Mouse (Mus musculus) adrenal gland, adult 2 months (tissue): ENCODE results near the gene Ralgds. TPM values are rescaled to one million over a fixed set of nuclear protein-coding genes. Genes with fewer than 3 reads are reported as not detected.

Experiments
- polyA plus RNA-seq: library from polyadenylated mRNA; depleted of rRNA; stranded (reverse); fragments of >200 nt; gene quantifications from 2 replicates; pipeline ENCODE4 v1.2.3, GENCODE M21; 2012; rRNA removed
- total RNA-seq, 2 experiments: library from RNA; stranded (reverse); gene quantifications; 2 replicates each; pipeline ENCODE4 v1.2.3; 2021

The Ralgds gene
- total and polyA plus RNA-seq, 3 experiments, result 23.3 to 56.8 (median 45.5) TPM

Other genes starting within 250 kb of the Ralgds start
- 1 to 10 TPM; 3.7 to 7.7 TPM for gene Ppp1r26, start 66.3 kb upstream of the Ralgds start, total RNA-seq
- gene Ppp1r26, start 66.3 kb upstream of the Ralgds start, polyA plus RNA-seq, result 2.9 and 3.5 TPM in 2 replicates
- 1 to 10 TPM in 1 of 2 experiments, under 1 TPM in 1; 0.76 to 1.5 TPM for gene 1700007K13Rik, start 46.8 kb upstream of the Ralgds start, total RNA-seq
- gene 1700007K13Rik, start 46.8 kb upstream of the Ralgds start, polyA plus RNA-seq, result not detected in 2 replicates
- gene Mrps2, start 45.1 kb upstream of the Ralgds start, total RNA-seq, result 10 to 100 TPM; 60.4 to 65.2 TPM
- 46.0 and 61.1 TPM in 2 replicates for gene Mrps2, start 45.1 kb upstream of the Ralgds start, polyA plus RNA-seq
- gene Gbgt1, start 16.2 kb upstream of the Ralgds start, total RNA-seq, result 1 to 10 TPM; 3.7 to 4.6 TPM
- gene Gbgt1, start 16.2 kb upstream of the Ralgds start, polyA plus RNA-seq, result 1.6 and 3.6 TPM in 2 replicates
- gene Gm10134, start 7.0 kb upstream of the Ralgds start, total RNA-seq, result 1 to 10 TPM in 1 of 2 experiments, not detected in 1; 2.2 TPM
- gene Gm10134, start 7.0 kb upstream of the Ralgds start, polyA plus RNA-seq, result 0.42 TPM in 1 of 2 replicates, not detected in the other
- under 1 TPM in 1 of 2 experiments, not detected in 1; 0.14 TPM for gene Cel, start 50.3 kb downstream of the Ralgds start, total RNA-seq
- gene Cel, start 50.3 kb downstream of the Ralgds start, polyA plus RNA-seq, result 0.06 TPM in 1 of 2 replicates, not detected in the other
- gene Gtf3c5, start 70.6 kb downstream of the Ralgds start, total RNA-seq, result 10 to 100 TPM; 15.4 to 21.6 TPM
- 14.8 and 16.0 TPM in 2 replicates for gene Gtf3c5, start 70.6 kb downstream of the Ralgds start, polyA plus RNA-seq
- gene Gfi1b, start 108.9 kb downstream of the Ralgds start, total RNA-seq, result not detected
- gene Gfi1b, start 108.9 kb downstream of the Ralgds start, polyA plus RNA-seq, result 0.15 and 0.22 TPM in 2 replicates
- gene Tsc1, start 128.1 kb downstream of the Ralgds start, total RNA-seq, result 10 to 100 TPM; 17.8 to 19.3 TPM
- 7.8 and 8.3 TPM in 2 replicates for gene Tsc1, start 128.1 kb downstream of the Ralgds start, polyA plus RNA-seq
- under 1 TPM in 1 of 2 experiments, not detected in 1; 0.92 TPM for gene Spaca9, start 186.6 kb downstream of the Ralgds start, total RNA-seq
- gene Spaca9, start 186.6 kb downstream of the Ralgds start, polyA plus RNA-seq, result 0.84 TPM in 1 of 2 replicates, not detected in the other
- under 1 TPM; 0.29 to 0.38 TPM for gene Ak8, start 187.0 kb downstream of the Ralgds start, total RNA-seq
- gene Ak8, start 187.0 kb downstream of the Ralgds start, polyA plus RNA-seq, result 0.29 and 0.44 TPM in 2 replicates